Mouse (Mus musculus) liver, embryonic 14.5 days (tissue): ENCODE results near the gene Odr4.

Experiments used
- CTCF ChIP-seq: IDR thresholded peaks from 2 replicates; pipeline ENCODE4 v1.5.1; 2016; ENCODE audit warnings: antibody characterized with exemption, low read depth, control low read depth
- EP300 ChIP-seq: IDR thresholded peaks from 2 replicates; pipeline ENCODE4 v1.6.1; 2016; ENCODE audit warnings: antibody characterized with exemption, low read depth

DNA sequence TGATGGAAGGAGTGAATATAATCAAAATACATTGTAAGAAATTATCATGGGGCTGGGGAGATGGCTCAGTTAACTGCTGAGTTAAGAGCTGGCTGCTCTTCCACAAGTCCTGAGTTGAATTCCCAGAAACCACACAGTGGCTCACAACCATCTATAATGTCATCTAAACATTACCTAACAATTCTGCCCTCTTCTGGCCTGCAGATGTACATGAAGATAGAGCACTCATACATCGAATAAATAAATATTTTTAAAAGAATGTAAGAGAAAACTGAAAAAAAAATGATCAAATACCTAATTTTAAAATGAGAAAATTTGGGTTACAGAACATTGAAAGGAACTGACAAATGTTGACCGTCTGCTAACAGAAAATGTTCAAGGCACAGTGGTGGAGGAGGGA is 18.6 kb downstream of the Odr4 start:
- no peak for TF ChIP-seq CTCF
- TF ChIP-seq EP300, result no peak
